Mouse (Mus musculus) thymus, adult 2 months (tissue): ENCODE measurements around the gene Gphn.

Source experiments
- CTCF ChIP-seq: fragments of 200-500 bp; IDR thresholded peaks from 2 replicates; pipeline ENCODE4 v1.5.1; 2012; ENCODE audit warnings: mild to moderate bottlenecking, control low read depth, low read length, moderate library complexity, borderline replicate concordance; ENCODE audit not compliant: control insufficient read depth, poor library complexity, insufficient read depth; ENCODE audit errors: extremely low read depth
- POLR2A ChIP-seq: fragments of 200-500 bp; IDR thresholded peaks from 2 replicates; pipeline ENCODE4 v1.6.1; 2012; ENCODE audit warnings: mild to moderate bottlenecking, low read length, control low read depth, moderate library complexity; ENCODE audit not compliant: control insufficient read depth, poor library complexity, insufficient read depth; ENCODE audit errors: extremely low read depth

DNA sequence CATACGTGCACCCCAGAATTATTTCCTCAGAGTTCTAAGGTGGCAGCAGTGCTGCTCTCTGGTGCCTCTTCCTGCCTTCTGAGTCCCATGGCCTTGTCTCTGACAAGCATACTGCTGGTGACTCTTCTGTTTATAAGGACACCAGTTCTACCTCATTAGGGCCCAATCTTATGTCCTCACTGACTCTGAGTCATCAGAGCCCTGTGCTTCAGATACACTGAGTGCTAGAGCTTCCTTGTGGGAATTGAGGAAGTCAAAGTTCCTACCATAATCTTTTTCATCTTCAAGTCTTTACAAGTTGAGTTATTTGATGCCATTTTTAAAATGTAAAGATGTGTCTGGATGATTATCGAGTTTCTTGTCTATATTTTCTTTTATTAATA, 452.6 kb downstream of the Gphn start:
- no peak for TF ChIP-seq CTCF
- TF ChIP-seq POLR2A = no peak
